In the genomic region with DNA sequence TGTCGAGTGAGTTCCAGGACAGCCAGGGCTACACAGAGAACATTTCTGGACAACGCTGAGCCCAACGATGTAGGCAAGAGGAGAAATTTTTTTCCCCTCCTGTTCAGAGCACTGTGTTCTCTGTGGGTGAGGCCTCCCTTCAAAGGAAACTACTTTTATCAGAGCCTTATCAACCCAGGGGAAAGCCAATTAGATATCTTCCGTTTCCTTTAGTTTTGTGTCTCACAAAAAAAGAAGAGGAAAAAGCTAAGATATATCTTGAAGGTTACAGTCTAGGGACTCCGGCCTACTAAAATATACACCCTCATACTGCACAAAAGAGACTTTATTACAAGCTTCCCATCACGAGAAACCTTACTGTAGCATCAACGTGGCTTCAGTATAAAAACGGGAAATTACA, we compare ENCODE assay signal across 21 mouse cellular contexts. TPM values are rescaled to one million over a fixed set of nuclear protein-coding genes. Genes with fewer than 3 reads are reported as not detected.
"Had no signal": no experiment of that assay in that cellular context is flagged by ENCODE, and none has a peak within 500 bp of the region (broad histone marks: within the 10 kb centered on the region; RNA-seq: fewer than 3 reads in every experiment).

No protein-coding gene starts in this region.

- H3K4me3 ChIP-seq: lung, embryonic 15.5 days; megakaryocyte, embryonic 14.5 days; midbrain, embryonic 10.5 days; midbrain, embryonic 12.5 days; myocyte; neural tube, embryonic 12.5 days had no signal

- H3K27ac ChIP-seq: lung, embryonic 15.5 days; macrophage; midbrain, embryonic 10.5 days; midbrain, embryonic 12.5 days; neural tube, embryonic 12.5 days had no signal

- H3K9me3 ChIP-seq: lung, embryonic 15.5 days; midbrain, embryonic 10.5 days; midbrain, embryonic 12.5 days; neural tube, embryonic 12.5 days had no signal

- ATAC-seq: lung, postnatal 0 days; midbrain, embryonic 16.5 days had no signal

- DNase-seq: lung, adult 2 months; lung, postnatal 14 days; lung, postnatal 36 days; midbrain, embryonic 14.5 days; retina, postnatal 1 day; right cerebral cortex, adult 18-20 months; right cerebral cortex, postnatal 25 days; right cerebral cortex, postnatal 4 days; spleen, adult 18-20 months; thymus, adult 18-20 months; thymus, postnatal 14 days; thymus, postnatal 36 days had no signal

- H3K4me2 ChIP-seq: lung, embryonic 15.5 days; midbrain, embryonic 12.5 days; neural tube, embryonic 12.5 days had no signal

- H3K4me1 ChIP-seq: lung, embryonic 15.5 days; midbrain, embryonic 10.5 days; midbrain, embryonic 12.5 days; neural tube, embryonic 12.5 days had no signal

- H3K9ac ChIP-seq: lung, embryonic 15.5 days; midbrain, embryonic 12.5 days; neural tube, embryonic 12.5 days had no signal

- H3K27me3 ChIP-seq: lung, embryonic 15.5 days; midbrain, embryonic 12.5 days; neural tube, embryonic 12.5 days had no signal

- H3K36me3 ChIP-seq: lung, embryonic 15.5 days; midbrain, embryonic 10.5 days; midbrain, embryonic 12.5 days; neural tube, embryonic 12.5 days had no signal

RNA-seq across cellular contexts. Expression of a gene that starts 38.0 kb away (rescaled TPM):
- polyA plus RNA-seq: macrophage had no signal
